Mouse (Mus musculus) spleen, adult 12 weeks (tissue): ENCODE measurements around the gene Slc25a22.

Experiments used
- DNase-seq: peaks from one replicate; pipeline ENCODE4 v3.0.0; 2022; ENCODE audit warnings: low spot score

Slc25a22 gene

GRCm38 (mm10) chr7:141437178-141438120, at the start of gene Slc25a22:
Gene Slc25a22, minus strand, starts transcription at chr7:141437892.
- DNase-seq = peak; percentile 79

GRCm38 (mm10) chr7:141487141-141487540, 49.4 kb upstream of the Slc25a22 start:
- DNase-seq = no peak

- no peak for DNase-seq
Measured at GRCm38 (mm10) chr7:141486239-141486638, 48.5 kb upstream of the Slc25a22 start.

GRCm38 (mm10) chr7:141485606-141486005, 47.9 kb upstream of the Slc25a22 start:
- no peak for DNase-seq

GRCm38 (mm10) chr7:141485186-141485585, 47.5 kb upstream of the Slc25a22 start:
- DNase-seq = no peak

GRCm38 (mm10) chr7:141484186-141485120, 46.8 kb upstream of the Slc25a22 start:
- DNase-seq = no peak

- DNase-seq = no peak
Measured at GRCm38 (mm10) chr7:141483114-141483653, 45.5 kb upstream of the Slc25a22 start.

- no peak for DNase-seq
Measured at GRCm38 (mm10) chr7:141482531-141483024, 44.9 kb upstream of the Slc25a22 start.

- DNase-seq = no peak
Measured at GRCm38 (mm10) chr7:141481498-141482401, 44.1 kb upstream of the Slc25a22 start.

GRCm38 (mm10) chr7:141480842-141481497, 43.3 kb upstream of the Slc25a22 start:
- peak; percentile 67 for DNase-seq

GRCm38 (mm10) chr7:141478270-141478748, 40.6 kb upstream of the Slc25a22 start:
- DNase-seq = no peak

GRCm38 (mm10) chr7:141477578-141478269, 40.0 kb upstream of the Slc25a22 start:
- DNase-seq = no peak

- DNase-seq = no peak
Measured at GRCm38 (mm10) chr7:141476981-141477370, 39.3 kb upstream of the Slc25a22 start.

- DNase-seq = no peak
Measured at GRCm38 (mm10) chr7:141476226-141476980, 38.7 kb upstream of the Slc25a22 start.

GRCm38 (mm10) chr7:141475805-141476158, 38.1 kb upstream of the Slc25a22 start:
- DNase-seq = no peak

GRCm38 (mm10) chr7:141475011-141475804, 37.5 kb upstream of the Slc25a22 start, which contains the start of the genes Polr2l and Tspan4:
Gene Polr2l, minus strand, starts transcription at chr7:141475132.
Gene Tspan4, plus strand, starts transcription at chr7:141475240.
- peak; percentile 86 for DNase-seq

GRCm38 (mm10) chr7:141474160-141474559, 36.5 kb upstream of the Slc25a22 start:
- DNase-seq = no peak

GRCm38 (mm10) chr7:141472763-141473162, 35.1 kb upstream of the Slc25a22 start:
- no peak for DNase-seq
